Mouse (Mus musculus) MEL (cell line): ENCODE data around the gene Mark2. TPM values are rescaled to one million over a fixed set of nuclear protein-coding genes. Genes with fewer than 3 reads are reported as not detected.

Experiments
- DNase-seq: peaks from one replicate; pipeline ENCODE4 v3.0.0; 2011; ENCODE audit warnings: low read depth, low spot score
- H3K27ac ChIP-seq: 2 replicates; pipeline ENCODE4 v1.5.1; 2012; ENCODE audit warnings: low read depth, mild to moderate bottlenecking, control low read depth, low read length, moderate library complexity; ENCODE audit not compliant: control insufficient read depth
- H3K27me3 ChIP-seq, 2 experiments: fragments of 150-350 bp in 1 of 2; sonication (generic) in 1 of 2; 2 replicates each; pipeline ENCODE4 v1.6.1; 2012; ENCODE audit warnings: low read length in 2 of 2, mild to moderate bottlenecking in 2 of 2, improper control_type of control experiment in 1 of 2, moderate library complexity in 1 of 2; ENCODE audit not compliant: insufficient read depth in 2 of 2, control insufficient read depth in 1 of 2
- H3K36me3 ChIP-seq, 2 experiments: 2 replicates each; pipeline ENCODE4 v1.6.1; 2012 to 2014; ENCODE audit warnings: low read length in 2 of 2, improper control_type of control experiment in 1 of 2, inconsistent platforms in 1 of 2, mild to moderate bottlenecking in 1 of 2; ENCODE audit not compliant: insufficient read depth in 2 of 2, control insufficient read depth in 1 of 2
- H3K4me1 ChIP-seq, 2 experiments: fragments of 150-350 bp in 1 of 2; sonication (generic) in 1 of 2; 2 replicates each; pipeline ENCODE4 v1.6.1; 2012; ENCODE audit warnings: low read length in 2 of 2, improper control_type of control experiment in 1 of 2, mild to moderate bottlenecking in 1 of 2; ENCODE audit not compliant: insufficient read depth in 2 of 2, control insufficient read depth in 1 of 2
- H3K4me3 ChIP-seq, 2 experiments: fragments of 150-350 bp in 1 of 2; sonication (generic) in 1 of 2; 2 replicates each; pipeline ENCODE4 v1.5.1; 2012; ENCODE audit warnings: low read depth in 2 of 2, low read length in 2 of 2, mild to moderate bottlenecking in 2 of 2, moderate library complexity in 2 of 2, control low read depth in 1 of 2, improper control_type of control experiment in 1 of 2; ENCODE audit not compliant: control insufficient read depth in 1 of 2, insufficient read depth in 1 of 2
- H3K79me2 ChIP-seq: 2 replicates; pipeline ENCODE4 v1.6.1; 2012; ENCODE audit warnings: mild to moderate bottlenecking, low read length, moderate library complexity; ENCODE audit not compliant: control insufficient read depth, poor library complexity, insufficient read depth
- H3K9ac ChIP-seq: 2 replicates; pipeline ENCODE4 v1.6.1; 2012; ENCODE audit warnings: low read depth, mild to moderate bottlenecking, control low read depth, low read length, moderate library complexity; ENCODE audit not compliant: control insufficient read depth, poor library complexity, severe bottlenecking
- H3K9me3 ChIP-seq: fragments of 150-350 bp; sonication (generic); replicated peaks from 2 replicates; pipeline ENCODE4 v1.6.1; 2012; ENCODE audit warnings: mild to moderate bottlenecking, low read length, improper control_type of control experiment, moderate library complexity; ENCODE audit not compliant: insufficient read depth
- CHD2 ChIP-seq: IDR thresholded peaks from 2 replicates; pipeline ENCODE4 v1.6.1; 2011; ENCODE audit warnings: low read length, improper control_type of control experiment
- CTCF ChIP-seq, 3 experiments: IDR thresholded peaks in 2 of 3; conservative IDR thresholded peaks in 1 of 3; 2 replicates each; pipeline ENCODE4 v1.5.1; 2011 to 2012; ENCODE audit warnings: low read length in 3 of 3, low read depth in 2 of 3, mild to moderate bottlenecking in 2 of 3, improper control_type of control experiment in 1 of 3, inconsistent platforms in 1 of 3, mixed read lengths in 1 of 3, moderate library complexity in 1 of 3; ENCODE audit not compliant: control insufficient read depth in 1 of 3, insufficient read depth in 1 of 3, poor library complexity in 1 of 3, severe bottlenecking in 1 of 3
- ETS1 ChIP-seq: IDR thresholded peaks from 2 replicates; pipeline ENCODE4 v1.6.1; 2012; ENCODE audit warnings: low read depth, mild to moderate bottlenecking, inconsistent platforms, low read length, improper control_type of control experiment, moderate library complexity
- GABPA ChIP-seq: IDR thresholded peaks from 2 replicates; pipeline ENCODE4 v1.6.1; 2012; ENCODE audit warnings: low read depth, mild to moderate bottlenecking, inconsistent platforms, low read length, improper control_type of control experiment, moderate library complexity
- KAT2A ChIP-seq: conservative IDR thresholded peaks from 2 replicates; pipeline ENCODE4 v1.6.1; 2012; ENCODE audit warnings: low read depth, low read length, improper control_type of control experiment, inconsistent platforms
- POLR2AphosphoS2 ChIP-seq: IDR thresholded peaks from 2 replicates; pipeline ENCODE4 v1.6.1; 2011; ENCODE audit warnings: low read length, improper control_type of control experiment
- SMC3 ChIP-seq: IDR thresholded peaks from 2 replicates; pipeline ENCODE4 v1.6.1; 2011; ENCODE audit warnings: low read depth, low read length, improper control_type of control experiment
- TBP ChIP-seq: IDR thresholded peaks from 2 replicates; pipeline ENCODE4 v1.8.0; 2011; ENCODE audit warnings: low read depth, low read length, improper control_type of control experiment
- ZKSCAN1 ChIP-seq: IDR thresholded peaks from 2 replicates; pipeline ENCODE4 v1.6.1; 2012; ENCODE audit warnings: low read depth, mild to moderate bottlenecking, inconsistent platforms, low read length, improper control_type of control experiment, moderate library complexity
- ZNF384 ChIP-seq: IDR thresholded peaks from 2 replicates; pipeline ENCODE4 v1.6.1; 2012; ENCODE audit warnings: low read depth, mild to moderate bottlenecking, inconsistent platforms, low read length, improper control_type of control experiment
- polyA plus RNA-seq, 2 experiments: library from polyadenylated mRNA; stranded (reverse) in 1 of 2; unstranded in 1 of 2; fragments of >175 nt in 1 of 2; fragments of >200 nt in 1 of 2; gene quantifications; 2 replicates each; pipeline versions ENCODE4 v1.2.1 to v1.2.4; 2012; ENCODE audit warnings: low replicate concordance in 2 of 2, low read depth in 1 of 2; ENCODE audit not compliant: insufficient read length in 2 of 2, insufficient read depth in 1 of 2, missing spikeins in 1 of 2
- total RNA-seq: library from RNA; depleted of rRNA; stranded (reverse); fragments of 300-350 nt; gene quantifications from 2 replicates; pipeline ENCODE4 v1.2.3, GENCODE M21; 2012

Mark2 gene
- total and polyA plus RNA-seq, 3 experiments = 36.1 to 72.4 TPM; not detected in 1

DNA sequence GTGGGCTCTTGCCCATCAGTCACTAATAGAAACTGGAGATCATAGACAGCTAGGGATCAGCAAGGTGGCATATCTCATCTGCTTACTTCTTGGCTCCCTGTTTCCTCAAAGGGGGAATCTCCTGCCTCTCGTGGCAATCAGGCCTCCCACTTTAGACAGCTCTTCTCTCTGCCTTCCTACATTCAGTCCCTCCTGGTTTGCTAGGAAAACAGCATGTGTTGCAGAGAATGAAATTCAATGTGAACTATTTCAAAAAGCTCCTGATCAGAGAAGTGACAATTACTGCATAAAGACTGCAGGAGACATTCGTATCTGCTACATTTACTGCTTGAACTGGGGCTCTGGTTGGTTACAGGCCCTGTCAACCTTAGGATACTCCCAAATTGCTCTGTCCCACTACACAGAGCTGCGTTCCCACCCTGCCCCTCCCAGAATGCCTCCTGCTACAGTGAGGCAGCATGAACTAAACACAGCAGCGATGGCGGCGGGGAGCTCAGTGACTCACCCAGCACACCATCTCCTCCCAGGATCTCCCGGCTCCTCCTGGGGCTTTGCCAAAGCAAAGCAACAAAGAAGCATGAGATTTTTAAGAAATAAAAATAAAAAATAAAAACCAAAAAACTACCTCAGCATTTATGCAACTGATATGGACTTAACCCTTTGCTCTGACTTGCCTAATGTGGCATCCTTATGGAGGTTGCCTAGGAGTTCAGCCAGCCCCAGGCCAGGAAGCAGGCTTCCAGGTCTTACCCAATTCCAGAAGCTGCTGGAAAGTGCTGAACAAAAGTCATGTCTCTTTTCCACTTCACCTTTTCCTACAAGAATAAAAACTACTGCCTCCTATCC lies 39.8 kb downstream of the Mark2 start:
- Histone ChIP-seq H3K4me1 (peaks cover 9 to 17% of the 10 kb centered on the region in 2 experiments), H3K79me2 (peaks cover 16% of the 10 kb centered on the region), H3K4me3 (no peak overlapping the region), H3K9ac (no peak overlapping the region), H3K9me3 (no peaks in the 10 kb centered on the region), H3K27ac (no peak overlapping the region), H3K36me3 (peaks cover 3 to 31% of the 10 kb centered on the region in 2 experiments; a peak in 3 of 4 replicates), H3K27me3 (no peaks in the 10 kb centered on the region)
- no peak for TF ChIP-seq TBP
- peak; percentile 48 for DNase-seq

DNA sequence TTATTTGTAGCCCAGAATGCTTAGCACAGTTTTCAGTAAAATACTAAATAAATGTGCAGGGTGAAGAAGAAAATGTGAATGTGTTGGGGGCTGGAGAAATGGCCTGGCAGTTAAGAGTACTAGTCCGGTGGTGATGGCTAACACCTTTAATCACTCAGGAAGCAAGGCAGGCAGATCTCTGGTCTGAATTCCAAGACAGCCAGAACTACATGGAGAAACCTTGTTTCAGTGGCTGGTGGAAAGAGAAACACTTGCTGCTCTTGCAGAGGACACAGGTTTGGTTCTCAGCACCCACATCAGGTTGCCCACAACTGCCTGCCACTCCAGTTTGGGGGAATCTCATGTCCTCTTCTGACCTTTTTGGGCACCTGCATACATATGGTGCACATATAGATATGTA lies 41.6 kb downstream of the Mark2 start:
- TF ChIP-seq ZNF384 = no peak
- Histone ChIP-seq H3K27ac (no peak overlapping the region), H3K9ac (no peak overlapping the region), H3K79me2 (peaks cover 17% of the 10 kb centered on the region), H3K27me3 (no peaks in the 10 kb centered on the region), H3K9me3 (no peaks in the 10 kb centered on the region), H3K36me3 (peaks cover 3 to 29% of the 10 kb centered on the region in 2 experiments; a peak in 3 of 4 replicates), H3K4me1 (peaks cover 11 to 19% of the 10 kb centered on the region in 2 experiments), H3K4me3 (no peak overlapping the region)
- DNase-seq = no peak

GRCm38 (mm10) chr19:7299052-7299451 lies 42.6 kb downstream of the Mark2 start:
- Histone ChIP-seq H3K36me3 (peaks cover 3 to 36% of the 10 kb centered on the region in 2 experiments; a peak in 3 of 4 replicates), H3K9ac (no peak overlapping the region), H3K4me1 (peaks cover 11 to 29% of the 10 kb centered on the region in 2 experiments), H3K9me3 (no peaks in the 10 kb centered on the region), H3K79me2 (peaks cover 25% of the 10 kb centered on the region), H3K27ac (no peak overlapping the region), H3K4me3 (no peak overlapping the region), H3K27me3 (no peaks in the 10 kb centered on the region)
- no peak for TF ChIP-seq CHD2
- TF ChIP-seq ETS1 = no peak
- TF ChIP-seq SMC3 = no peak
- TF ChIP-seq ZKSCAN1 = no peak
- TF ChIP-seq POLR2AphosphoS2 = no peak
- no peak for TF ChIP-seq GABPA
- no peak for TF ChIP-seq CTCF (IDR thresholded peaks at IDR 0.05 in 2 of 3, conservative IDR thresholded peaks at IDR 0.05 in 1 of 3; ENCODE audit: control insufficient read depth in 1 of 3, insufficient read depth in 1 of 3, low read depth in 2 of 3, low read length in 3 of 3, poor library complexity in 1 of 3, severe bottlenecking in 1 of 3)
- TF ChIP-seq KAT2A = no peak
- peak; percentile 36 for DNase-seq
